Mouse (Mus musculus) retina, adult 2 months (tissue): Measurements from ENCODE around the gene Fbxo36.

ENCODE experiments used
- DNase-seq: peaks from one replicate; pipeline ENCODE4 v3.0.0-alpha.2; 2012; ENCODE audit warnings: low read depth, low spot score

The Fbxo36 gene

GRCm38 (mm10) chr1:84859597-84859996, 20.0 kb downstream of the Fbxo36 start:
- no peak for DNase-seq

GRCm38 (mm10) chr1:84860360-84861254, 21.0 kb downstream of the Fbxo36 start:
- no peak for DNase-seq

- no peak for DNase-seq
Observed at GRCm38 (mm10) chr1:84861255-84861630, 21.6 kb downstream of the Fbxo36 start.

GRCm38 (mm10) chr1:84864645-84865044, 25.0 kb downstream of the Fbxo36 start:
- DNase-seq: no peak

- DNase-seq: no peak
Observed at GRCm38 (mm10) chr1:84866231-84866630, 26.6 kb downstream of the Fbxo36 start.

GRCm38 (mm10) chr1:84866706-84867230, 27.1 kb downstream of the Fbxo36 start:
- DNase-seq: no peak

- no peak for DNase-seq
Observed at GRCm38 (mm10) chr1:84868311-84868710, 28.7 kb downstream of the Fbxo36 start.

- no peak for DNase-seq
Observed at GRCm38 (mm10) chr1:84868841-84869240, 29.2 kb downstream of the Fbxo36 start.

GRCm38 (mm10) chr1:84869498-84869897, 29.9 kb downstream of the Fbxo36 start:
- no peak for DNase-seq

GRCm38 (mm10) chr1:84871131-84871530, 31.5 kb downstream of the Fbxo36 start:
- no peak for DNase-seq

- no peak for DNase-seq
Observed at GRCm38 (mm10) chr1:84872105-84872504, 32.5 kb downstream of the Fbxo36 start.

GRCm38 (mm10) chr1:84872939-84873338, 33.3 kb downstream of the Fbxo36 start:
- DNase-seq: no peak

- no peak for DNase-seq
Observed at GRCm38 (mm10) chr1:84877590-84877989, 37.9 kb downstream of the Fbxo36 start.

GRCm38 (mm10) chr1:84879571-84880120, 40.0 kb downstream of the Fbxo36 start:
- no peak for DNase-seq

- DNase-seq: no peak
Observed at GRCm38 (mm10) chr1:84881248-84882065, 41.8 kb downstream of the Fbxo36 start.

GRCm38 (mm10) chr1:84882066-84882532, 42.5 kb downstream of the Fbxo36 start:
- DNase-seq: no peak

GRCm38 (mm10) chr1:84882937-84883336, 43.3 kb downstream of the Fbxo36 start:
- no peak for DNase-seq

GRCm38 (mm10) chr1:84883889-84884288, 44.2 kb downstream of the Fbxo36 start:
- no peak for DNase-seq

GRCm38 (mm10) chr1:84885174-84885573, 45.5 kb downstream of the Fbxo36 start:
- peak; percentile 11 for DNase-seq

- DNase-seq: no peak
Observed at GRCm38 (mm10) chr1:84885921-84886320, 46.3 kb downstream of the Fbxo36 start.

GRCm38 (mm10) chr1:84889330-84890004, 49.8 kb downstream of the Fbxo36 start:
- DNase-seq: no peak
